Mouse (Mus musculus) midbrain, postnatal 0 days (tissue): Measurements from ENCODE around the gene Fbp1. TPM values are rescaled to one million over a fixed set of nuclear protein-coding genes. Genes with fewer than 3 reads are reported as not detected.

Experiments
- ATAC-seq: fragments of 200-750 bp; cut with Nextera tagmentation; 2 replicates; pipeline ENCODE4 v1.8.0; 2017; ENCODE audit warnings: moderate number of reproducible peaks, mild to moderate bottlenecking, moderate TSS enrichment, moderate library complexity; ENCODE audit not compliant: low FRiP score
- DNase-seq: peaks from one replicate; pipeline ENCODE4 v3.0.0-alpha.2; 2015; ENCODE audit warnings: low spot score
- H3K27ac ChIP-seq: fragments of 300-500 bp; sonication (generic); 2 replicates; pipeline ENCODE4 v1.5.1; 2014; ENCODE audit warnings: low read depth, mild to moderate bottlenecking, low read length, mixed read lengths
- H3K27me3 ChIP-seq: fragments of 300-500 bp; sonication (generic); 2 replicates; pipeline ENCODE4 v1.6.1; 2014; ENCODE audit warnings: low read length, control low read depth, mixed read lengths; ENCODE audit not compliant: insufficient read depth
- H3K36me3 ChIP-seq: fragments of 300-500 bp; sonication (generic); 2 replicates; pipeline ENCODE4 v1.6.1; 2014; ENCODE audit warnings: low read length, control low read depth, mixed read lengths; ENCODE audit not compliant: insufficient read depth
- H3K4me1 ChIP-seq: fragments of 300-500 bp; sonication (generic); 2 replicates; pipeline ENCODE4 v1.6.1; 2014; ENCODE audit warnings: mild to moderate bottlenecking, control low read depth, antibody characterized with exemption, low read length, mixed read lengths; ENCODE audit not compliant: insufficient read depth
- H3K4me2 ChIP-seq: fragments of 300-500 bp; sonication (generic); 2 replicates; pipeline ENCODE4 v1.6.1; 2014; ENCODE audit warnings: low read depth, mild to moderate bottlenecking, low read length, mixed read lengths; ENCODE audit not compliant: poor library complexity, severe bottlenecking
- H3K4me3 ChIP-seq: fragments of 300-500 bp; sonication (generic); 2 replicates; pipeline ENCODE4 v1.5.1; 2014; ENCODE audit warnings: low read depth, mild to moderate bottlenecking, low read length, moderate library complexity
- H3K9ac ChIP-seq: fragments of 300-500 bp; sonication (generic); replicated peaks from 2 replicates; pipeline ENCODE4 v1.6.1; 2014; ENCODE audit warnings: mild to moderate bottlenecking, low read length, moderate library complexity, mixed read lengths; ENCODE audit not compliant: poor library complexity, severe bottlenecking
- H3K9me3 ChIP-seq: fragments of 300-500 bp; sonication (generic); 2 replicates; pipeline ENCODE4 v1.6.1; 2016; ENCODE audit warnings: low read length, control low read depth
- CTCF ChIP-seq: IDR thresholded peaks from 2 replicates; pipeline ENCODE4 v1.5.1; 2016; ENCODE audit warnings: antibody characterized with exemption, mild to moderate bottlenecking
- WGBS: fragments of 180-500 bp; shearing (Covaris S2); extraction: QIAGEN DNeasy Blood & Tissue Kit; methylation state at CpG from one replicate; pipeline ENCODE4 v1.1.7; 2014; 5-methylcytosine and 5-hydroxymethylcytosine counted together
- polyA plus RNA-seq: library from polyadenylated mRNA; unstranded; fragments of >200 nt; fragmentation: Nextera tagmentation; extraction: Ambion mirVana; gene quantifications from 2 replicates; pipeline ENCODE4 v1.2.1, GENCODE M21; 2015
- total RNA-seq: library from RNA; depleted of rRNA; stranded (reverse); fragments of >200 nt; gene quantifications from 2 replicates; pipeline ENCODE4 v1.2.3, GENCODE M21; 2014

Fbp1 gene
- total and polyA plus RNA-seq, 2 experiments from 2014 or later, result 0.27 TPM; not detected in 1

- H3K27ac ChIP-seq, result no peak overlapping the region
- H3K9me3 ChIP-seq, result no peaks in the 10 kb centered on the region
- 84% methylated on average over 9 of the region's 9 CpGs for WGBS
- TF ChIP-seq CTCF, result no peak
- no peak overlapping the region for H3K4me2 ChIP-seq
- ATAC-seq (no peak), DNase-seq (no peak)
- H3K4me1 ChIP-seq, result no peaks in the 10 kb centered on the region
- H3K27me3 ChIP-seq, result peaks cover 5% of the 10 kb centered on the region; the same call in 1 of the 2 replicates
- H3K4me3 ChIP-seq, result no peak overlapping the region
- H3K9ac ChIP-seq, result no peak overlapping the region
- H3K36me3 ChIP-seq, result no peaks in the 10 kb centered on the region
Observed at GRCm38 (mm10) chr13:62893044-62893842, 5.2 kb upstream of the Fbp1 start.

DNA sequence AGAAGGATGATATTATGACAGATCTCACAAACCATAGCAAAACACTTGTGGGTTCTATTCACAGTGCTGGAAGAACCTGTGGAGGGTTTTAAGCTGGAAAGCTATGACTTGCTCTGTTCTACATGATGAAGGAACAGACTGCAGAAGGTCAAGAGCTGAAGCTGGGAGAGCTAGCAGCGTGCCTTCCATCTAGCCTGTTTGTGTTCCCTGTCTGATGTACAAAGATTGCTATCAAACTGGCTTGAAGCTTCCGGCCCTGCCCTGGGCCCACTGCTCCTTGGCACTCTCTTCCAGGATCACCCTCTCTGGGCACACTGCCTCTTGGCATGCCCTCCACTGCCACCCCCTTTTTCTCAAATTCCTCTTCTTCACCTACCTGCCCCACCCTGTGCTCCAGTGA is 1.2 kb upstream of the Fbp1 start:
- peaks cover 11% of the 10 kb centered on the region for H3K27me3 ChIP-seq
- no peaks in the 10 kb centered on the region for H3K4me1 ChIP-seq
- H3K4me2 ChIP-seq, result no peak overlapping the region
- ATAC-seq, result no peak
- TF ChIP-seq CTCF, result no peak
- H3K27ac ChIP-seq, result no peak overlapping the region
- H3K4me3 ChIP-seq, result no peak overlapping the region
- WGBS, result 84% methylated on average over 2 of the region's 2 CpGs
- no peak overlapping the region for H3K9ac ChIP-seq
- no peaks in the 10 kb centered on the region for H3K36me3 ChIP-seq
- H3K9me3 ChIP-seq, result no peaks in the 10 kb centered on the region
- DNase-seq, result no peak

- no peak overlapping the region for H3K4me3 ChIP-seq
- no peaks in the 10 kb centered on the region for H3K9me3 ChIP-seq
- H3K27ac ChIP-seq, result no peak overlapping the region
- no peaks in the 10 kb centered on the region for H3K36me3 ChIP-seq
- peaks cover 10% of the 10 kb centered on the region for H3K27me3 ChIP-seq
- ATAC-seq, result no peak
- TF ChIP-seq CTCF, result no peak
- H3K9ac ChIP-seq, result no peak overlapping the region
- 75% methylated on average over 3 of the region's 3 CpGs for WGBS
- no peaks in the 10 kb centered on the region for H3K4me1 ChIP-seq
- no peak for DNase-seq
- no peak overlapping the region for H3K4me2 ChIP-seq
Observed at GRCm38 (mm10) chr13:62884536-62884935, 3.5 kb downstream of the Fbp1 start.

DNA sequence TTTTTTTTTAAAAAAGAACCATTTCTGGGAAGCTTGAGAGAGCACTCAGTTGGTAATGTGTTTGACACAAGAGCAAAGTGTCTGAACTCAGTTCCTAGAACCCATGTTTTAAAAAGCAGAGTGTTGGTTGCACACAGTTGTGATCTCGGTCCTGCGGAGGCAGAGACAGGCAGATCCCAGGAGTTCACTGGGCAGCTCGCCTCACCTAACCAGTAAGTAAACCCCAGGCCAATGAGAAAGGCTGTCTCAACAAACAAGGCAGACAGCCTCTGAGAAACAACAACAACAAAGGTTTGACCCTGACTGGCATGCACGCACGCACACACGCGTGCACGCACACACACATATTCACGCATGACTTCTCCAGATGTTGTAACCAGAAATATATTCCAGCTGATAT is 4.2 kb downstream of the Fbp1 start:
- no peaks in the 10 kb centered on the region for H3K4me1 ChIP-seq
- H3K27me3 ChIP-seq, result peaks cover 5% of the 10 kb centered on the region; the same call in 1 of the 2 replicates
- DNase-seq (no peak), ATAC-seq (no peak)
- H3K4me3 ChIP-seq, result no peak overlapping the region
- no peak overlapping the region for H3K9ac ChIP-seq
- H3K36me3 ChIP-seq, result no peaks in the 10 kb centered on the region
- WGBS, result 91% methylated on average over 9 of the region's 9 CpGs
- no peak for TF ChIP-seq CTCF
- H3K9me3 ChIP-seq, result no peaks in the 10 kb centered on the region
- H3K4me2 ChIP-seq, result no peak overlapping the region
- no peak overlapping the region for H3K27ac ChIP-seq

GRCm38 (mm10) chr13:62883436-62883835 is 4.6 kb downstream of the Fbp1 start:
- no peak for TF ChIP-seq CTCF

DNA sequence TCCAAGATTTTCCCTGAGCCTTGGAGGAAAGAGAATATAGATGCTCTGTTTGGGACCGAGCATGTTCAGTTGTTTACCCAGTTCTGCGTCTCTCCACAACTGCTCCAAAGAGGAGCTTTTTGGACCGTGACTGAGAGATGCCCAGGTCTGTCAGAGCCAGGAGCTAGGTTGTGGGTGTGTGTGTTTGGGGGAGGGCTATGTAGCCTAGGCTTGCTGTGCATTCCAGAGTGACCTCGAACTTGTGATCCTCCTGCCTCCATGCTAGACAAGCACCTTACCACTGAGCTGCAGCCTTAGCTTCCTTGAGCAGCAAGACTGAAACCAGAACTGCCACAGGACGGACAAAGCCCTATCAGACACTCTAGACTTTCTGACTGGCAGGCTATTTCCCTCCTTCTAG is 5.2 kb downstream of the Fbp1 start:
- Histone ChIP-seq H3K4me3 (no peak overlapping the region), H3K9me3 (no peaks in the 10 kb centered on the region), H3K4me1 (no peaks in the 10 kb centered on the region), H3K36me3 (no peaks in the 10 kb centered on the region), H3K27me3 (peaks cover 5% of the 10 kb centered on the region; the same call in 1 of the 2 replicates), H3K4me2 (no peak overlapping the region), H3K9ac (no peak overlapping the region), H3K27ac (no peak overlapping the region)
- DNase-seq, result no peak
- TF ChIP-seq CTCF, result no peak
- ATAC-seq, result no peak
- WGBS, result 77% methylated on average over 5 of the region's 5 CpGs

More at GRCm38 (mm10) chr13:62883436-62883835, 4.6 kb downstream of the Fbp1 start:
- Histone ChIP-seq H3K36me3 (no peaks in the 10 kb centered on the region), H3K9ac (no peak overlapping the region), H3K4me3 (no peak overlapping the region), H3K4me2 (no peak overlapping the region), H3K27ac (no peak overlapping the region), H3K27me3 (peaks cover 5% of the 10 kb centered on the region; the same call in 1 of the 2 replicates), H3K4me1 (no peaks in the 10 kb centered on the region), H3K9me3 (no peaks in the 10 kb centered on the region)
- DNase-seq (no peak), ATAC-seq (no peak)
- WGBS, result 72% methylated on average over 2 of the region's 2 CpGs
